Mouse (Mus musculus): ENCODE measurements around the gene Golph3.

DNA sequence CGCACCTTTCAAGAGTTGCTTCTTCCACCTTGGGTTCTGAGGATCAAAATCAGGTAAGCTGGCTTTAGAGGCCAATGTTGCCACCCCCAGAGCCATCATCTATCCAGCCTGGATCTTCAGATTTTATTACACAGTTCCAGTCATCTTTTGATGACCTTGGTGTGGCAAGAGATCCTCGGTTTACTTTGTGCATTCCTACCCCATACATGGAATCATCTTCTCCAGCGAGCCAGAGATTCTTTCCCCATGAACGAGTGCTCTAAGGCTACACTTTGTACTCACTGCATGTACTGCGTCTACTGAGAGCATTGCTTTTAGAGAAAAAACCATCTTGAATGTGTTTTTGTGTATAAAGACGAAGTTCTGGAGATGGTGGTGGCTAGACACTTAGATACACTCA, 34.0 kb downstream of the Golph3 start:
- TF ChIP-seq CTCF (IDR thresholded peaks at IDR 0.05; ENCODE audit: borderline replicate concordance, extremely low read depth, insufficient read depth, insufficient read length) (no peak), POLR2A (IDR thresholded peaks at IDR 0.05; ENCODE audit: borderline replicate concordance, extremely low read depth, insufficient read depth, insufficient read length, poor library complexity, severe bottlenecking) (no peak)

Data from brain, embryonic 14.5 days (tissue).